Mouse (Mus musculus): ENCODE measurements around the gene Myom3.
A peak's percentile ranks its signal among the peaks of the same experiment; 100 is the strongest.

The Myom3 gene

DNA sequence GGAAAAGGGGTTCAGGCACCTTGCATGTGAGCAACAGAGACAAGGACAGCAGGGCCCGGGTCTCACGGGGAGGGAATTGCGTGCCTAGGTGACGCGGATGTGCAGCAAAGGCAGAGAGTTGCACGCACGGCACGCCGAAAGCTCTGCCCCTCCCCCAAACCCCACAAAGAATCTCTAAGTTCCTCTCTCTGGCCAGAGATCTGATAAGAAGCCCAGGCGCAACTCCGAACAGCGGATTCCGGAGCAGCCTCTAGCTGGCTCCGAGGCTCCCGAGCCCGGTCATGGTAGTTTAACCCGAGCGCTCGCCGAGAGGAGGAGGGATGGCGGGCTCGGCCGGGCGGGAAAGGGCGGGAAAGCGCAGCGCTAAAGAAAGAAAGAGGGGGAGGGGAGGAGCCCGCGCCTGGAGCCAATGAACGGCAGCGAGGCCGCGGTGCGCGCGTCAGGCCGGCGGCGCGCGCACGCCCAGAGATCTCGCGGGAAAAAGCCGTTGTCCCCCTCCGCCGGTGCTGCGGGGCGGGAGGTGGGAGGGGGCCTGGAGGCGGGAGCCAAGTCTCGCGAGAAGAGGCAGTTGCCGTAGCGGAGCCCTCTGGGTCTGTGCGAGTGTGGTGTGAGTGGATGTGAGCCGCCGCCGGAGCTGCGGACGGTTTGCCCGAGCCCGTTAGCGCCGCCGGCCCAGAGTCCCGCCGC, 96.2 kb downstream of the Myom3 start, which contains the start of gene Srsf10:
Srsf10 (plus strand) TSS at position 212 of the 687 bp plus-strand sequence.
- DNase-seq (ENCODE audit: low spot score) = peak; percentile 98

DNA sequence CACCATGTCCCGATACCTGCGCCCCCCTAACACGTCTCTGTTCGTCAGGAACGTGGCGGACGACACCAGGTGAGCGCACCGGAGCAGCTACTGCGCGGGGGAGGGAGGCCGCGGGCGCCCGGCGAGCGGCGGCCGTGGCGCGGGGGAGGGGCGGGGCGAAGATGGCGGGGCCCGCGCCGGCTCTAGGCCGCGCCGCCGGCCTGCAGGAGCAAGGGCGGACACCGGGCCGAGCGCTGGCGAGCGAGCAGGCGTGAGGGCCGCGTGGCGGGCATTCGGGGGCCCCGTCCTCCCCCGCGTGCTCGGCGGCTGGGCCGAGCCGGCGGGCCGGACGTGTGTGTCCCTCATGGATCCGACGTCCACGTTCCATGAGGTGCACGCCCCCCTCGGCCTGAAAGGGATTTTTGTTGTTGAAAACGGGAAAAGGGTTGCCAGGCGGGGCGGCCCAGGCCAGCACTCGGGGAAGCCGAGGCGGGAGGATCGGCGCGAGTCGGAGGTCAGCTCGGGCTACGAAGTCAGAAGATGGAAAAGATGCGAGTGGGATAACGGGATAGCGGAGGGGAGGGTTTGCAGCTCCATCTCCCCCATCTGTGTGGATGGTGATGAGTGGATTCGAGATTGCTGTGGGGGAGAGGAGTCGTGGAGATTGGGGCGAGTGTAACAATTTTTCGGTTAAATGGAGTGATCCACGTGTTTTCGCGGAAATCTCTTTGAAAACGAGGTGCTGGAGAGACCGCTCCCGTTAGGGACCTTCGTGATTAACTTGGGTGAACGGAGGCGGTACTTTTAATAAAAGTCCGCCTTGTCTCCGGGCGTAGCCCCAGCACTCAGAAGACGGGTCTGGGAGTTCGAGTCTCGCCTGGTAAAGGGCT, 96.9 kb downstream of the Myom3 start:
- DNase-seq (ENCODE audit: low spot score) = peak; percentile 74

DNA sequence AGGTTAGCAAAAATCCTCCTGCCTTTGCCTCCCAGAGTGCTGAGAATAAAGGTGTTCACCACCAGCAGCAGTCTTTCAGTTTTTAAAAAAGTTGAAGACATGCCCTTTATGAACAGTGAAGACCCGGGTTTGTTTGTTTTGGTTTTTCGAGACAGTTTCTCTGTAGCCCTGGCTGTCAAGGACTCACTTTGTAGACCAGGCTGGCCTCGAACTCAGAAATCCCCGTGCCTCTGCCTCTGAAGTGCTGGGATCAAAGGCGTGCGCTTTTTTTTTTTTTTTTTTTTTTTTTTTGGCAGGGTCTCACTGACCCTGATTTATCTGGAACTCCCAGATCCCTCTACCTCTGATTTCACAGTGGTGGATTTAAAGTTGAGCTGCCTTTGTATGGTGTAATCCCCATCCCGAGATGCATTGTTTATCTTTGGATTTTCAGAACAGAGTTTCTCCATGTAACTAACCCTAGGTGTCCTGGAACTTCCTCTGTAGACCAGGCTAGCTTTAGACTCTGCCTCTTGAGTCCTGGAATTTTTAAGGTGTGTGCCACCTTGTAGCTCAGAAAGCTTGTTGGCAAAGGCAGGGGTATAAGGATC, 98.2 kb downstream of the Myom3 start:
- DNase-seq (ENCODE audit: low spot score) = no peak

All from yolk sac, embryonic 10.5 days (tissue).